Comparison of ENCODE assay signal across 1 mouse cellular context in the genomic region with DNA sequence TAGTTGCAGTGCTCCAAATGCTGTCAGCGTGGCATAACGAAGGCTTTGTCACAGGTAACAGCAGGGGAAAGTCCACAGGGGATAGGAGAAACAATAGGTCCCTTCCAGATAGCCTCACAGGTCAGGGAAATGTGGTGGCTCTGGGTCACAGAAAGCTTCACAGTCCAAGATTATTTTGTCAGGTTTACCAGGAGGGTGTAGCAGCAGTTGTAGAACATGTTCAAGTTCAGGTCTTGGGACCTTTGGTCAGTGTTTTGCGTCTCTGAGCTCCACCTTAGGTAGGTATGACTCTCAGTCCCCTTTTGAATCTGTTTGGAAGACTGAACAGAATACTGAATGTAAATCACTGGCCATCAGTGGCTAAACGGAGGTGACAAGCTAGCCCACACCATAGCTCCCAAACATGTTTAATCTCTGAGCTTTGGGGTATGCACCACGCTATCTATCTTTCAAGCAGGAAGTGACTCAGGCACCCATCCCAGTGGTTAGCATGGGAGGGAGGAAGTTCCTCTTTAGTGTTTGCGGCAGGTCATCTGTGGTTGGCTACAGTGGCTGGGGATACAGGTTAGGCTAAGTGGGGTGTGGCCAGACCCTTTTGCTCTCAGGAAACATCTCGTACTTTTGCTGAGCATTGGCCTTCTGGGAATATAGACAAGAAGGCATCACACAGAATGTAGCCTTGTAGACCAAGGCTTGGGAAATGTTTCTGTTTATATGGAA.
TF ChIP-seq lines count a peak whose summit lies in the region.

No protein-coding gene starts in this region.

TF ChIP-seq in MEL, 35 proteins besides CTCF, POLR2A, EP300 and RAD21 (continued from another document):
- TF ChIP-seq USF2 (IDR thresholded peaks at IDR 0.05; ENCODE audit: borderline replicate concordance in 1 of 2, insufficient read depth in 1 of 2, low read depth in 1 of 2, low read length in 2 of 2) (no peak), POLR2AphosphoS2 (IDR thresholded peaks at IDR 0.05; ENCODE audit: low read length) (no peak), ETS1 (IDR thresholded peaks at IDR 0.05; ENCODE audit: low read depth, low read length) (peak; percentile 89), HCFC1 (IDR thresholded peaks at IDR 0.05; ENCODE audit: low read depth, low read length) (peak; percentile 65), MYC (IDR thresholded peaks at IDR 0.05; ENCODE audit: low read depth, low read length) (peak; percentile 88), NRF1 (IDR thresholded peaks at IDR 0.05; ENCODE audit: insufficient read depth, low read depth, low read length, poor library complexity, severe bottlenecking) (no peak), CHD2 (IDR thresholded peaks at IDR 0.05; ENCODE audit: low read length) (no peak), BHLHE40 (IDR thresholded peaks at IDR 0.05; ENCODE audit: borderline replicate concordance, low read depth, low read length) (peak; percentile 68), ZMIZ1 (IDR thresholded peaks at IDR 0.05; ENCODE audit: low read depth, low read length) (peak; percentile 63), TCF12 (IDR thresholded peaks at IDR 0.05; ENCODE audit: low read depth, low read length) (peak; percentile 76), NELFE (IDR thresholded peaks at IDR 0.05; ENCODE audit: low read depth, low read length) (no peak), TAL1 (IDR thresholded peaks at IDR 0.05; ENCODE audit: low read length) (peak; percentile 49), ZC3H11A (IDR thresholded peaks at IDR 0.05; ENCODE audit: low read depth, low read length) (no peak), USF1 (IDR thresholded peaks at IDR 0.05; ENCODE audit: low read depth, low read length) (no peak), ZKSCAN1 (IDR thresholded peaks at IDR 0.05; ENCODE audit: low read depth, low read length) (no peak; the same call in 1 of the 2 replicates), SIN3A (IDR thresholded peaks at IDR 0.05; ENCODE audit: low read length) (peak; percentile 89), KAT2A (conservative IDR thresholded peaks at IDR 0.05; ENCODE audit: low read depth, low read length) (no peak), MYB (IDR thresholded peaks at IDR 0.05; ENCODE audit: low read depth, low read length) (peak; percentile 20; the same call in 1 of the 2 replicates), ZNF384 (IDR thresholded peaks at IDR 0.05; ENCODE audit: low read depth, low read length) (no peak), ELF1 (IDR thresholded peaks at IDR 0.05; ENCODE audit: low read depth, low read length) (peak; percentile 83), MAX (IDR thresholded peaks at IDR 0.05; ENCODE audit: low read length) (peak; percentile 71), MEF2A (IDR thresholded peaks at IDR 0.05; ENCODE audit: extremely low read depth, insufficient replicate concordance, low read depth, low read length, poor library complexity, severe bottlenecking) (no peak), GABPA (IDR thresholded peaks at IDR 0.05; ENCODE audit: low read depth, low read length) (no peak), RCOR1 (IDR thresholded peaks at IDR 0.05; ENCODE audit: low read depth, low read length) (peak; percentile 99), UBTF (IDR thresholded peaks at IDR 0.05; ENCODE audit: borderline replicate concordance, insufficient read depth, low read depth, low read length) (no peak), JUND (IDR thresholded peaks at IDR 0.05; ENCODE audit: low read depth, low read length) (peak; percentile 96), TBP (IDR thresholded peaks at IDR 0.05; ENCODE audit: low read depth, low read length) (peak; percentile 56; the same call in 1 of the 2 replicates)
TF ChIP-seq in MEL: peak in this region for 20.
